Mouse (Mus musculus): ENCODE measurements around the gene Cacna1f. TPM values are rescaled to one million over a fixed set of nuclear protein-coding genes. Genes with fewer than 3 reads are reported as not detected.

The Cacna1f gene
- total RNA-seq, 2 experiments from 2014 or later: not detected

DNA sequence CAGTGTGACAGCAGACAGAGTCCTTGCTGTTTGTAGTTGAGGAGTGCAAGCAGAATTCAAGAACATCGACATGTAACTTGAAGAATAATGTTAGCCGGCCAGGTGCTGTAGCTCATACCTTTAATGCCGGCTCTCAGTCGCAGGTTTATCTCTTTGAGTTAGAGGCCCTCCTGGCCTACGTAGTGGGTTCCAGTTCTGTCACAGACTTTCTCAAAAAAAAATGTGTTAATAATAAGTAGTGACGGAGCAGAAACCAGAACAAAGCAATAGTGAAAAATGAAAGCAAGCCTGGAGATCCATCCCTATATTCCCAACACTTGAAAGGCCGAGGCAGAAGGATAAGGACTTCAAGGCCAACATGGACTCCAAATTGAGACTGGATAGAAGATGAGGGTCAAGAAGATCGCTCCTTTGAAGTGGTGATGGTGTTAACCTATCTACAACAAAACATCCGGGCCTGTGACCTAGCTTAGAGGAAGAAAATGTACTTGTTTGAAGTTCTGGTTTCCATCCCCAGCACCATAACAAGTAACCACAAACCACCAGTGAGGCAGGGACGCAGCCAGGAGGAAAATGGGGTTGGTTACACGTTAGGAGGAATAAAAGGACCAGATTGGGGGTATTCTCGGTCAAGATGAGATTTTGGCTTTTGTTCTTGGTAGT lies 11.1 kb downstream of the Cacna1f start:
- no peak for DNase-seq (ENCODE audit: low spot score in 2 of 2)

DNA sequence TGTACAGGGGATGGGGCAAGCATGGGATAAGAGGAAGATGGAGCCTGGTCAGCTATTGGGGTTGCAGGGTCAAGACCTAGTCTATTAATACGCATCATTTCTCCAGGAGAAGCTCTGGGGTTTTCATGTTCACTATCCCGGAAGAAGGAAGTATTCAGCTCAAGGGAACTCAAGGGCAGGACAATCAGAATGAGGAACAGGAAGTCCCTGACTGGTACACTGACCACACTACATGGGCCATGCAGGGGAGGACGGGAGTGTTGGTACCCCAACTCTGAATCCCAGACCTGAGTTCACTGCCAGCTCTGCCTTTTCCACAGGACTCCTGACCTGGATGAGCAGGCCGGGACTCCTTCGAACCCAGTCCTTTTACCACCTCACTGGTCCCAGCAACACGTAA lies 25.7 kb downstream of the Cacna1f start:
- no peak for DNase-seq (ENCODE audit: low spot score in 2 of 2)

DNA sequence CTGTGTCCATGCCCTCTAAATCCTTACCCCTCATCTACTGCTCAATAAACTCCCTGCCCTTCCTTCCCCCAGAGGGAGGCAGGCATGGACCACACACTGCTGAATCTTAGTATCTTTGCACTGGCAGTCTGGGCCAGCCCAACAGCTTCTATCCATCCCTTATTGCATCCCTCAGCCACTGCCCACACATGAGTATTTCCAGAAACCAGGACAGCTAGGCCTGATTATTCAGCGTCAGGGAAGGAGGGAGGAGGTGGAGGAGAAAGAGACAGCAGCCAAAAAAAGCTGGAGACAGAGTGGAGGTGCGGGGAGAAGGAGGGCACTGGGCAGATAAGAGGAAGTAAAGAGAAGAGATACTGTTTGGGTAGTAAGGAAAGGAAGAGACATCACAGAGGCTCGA lies 28.2 kb downstream of the Cacna1f start:
- no peak for DNase-seq (ENCODE audit: low spot score in 2 of 2)

DNA sequence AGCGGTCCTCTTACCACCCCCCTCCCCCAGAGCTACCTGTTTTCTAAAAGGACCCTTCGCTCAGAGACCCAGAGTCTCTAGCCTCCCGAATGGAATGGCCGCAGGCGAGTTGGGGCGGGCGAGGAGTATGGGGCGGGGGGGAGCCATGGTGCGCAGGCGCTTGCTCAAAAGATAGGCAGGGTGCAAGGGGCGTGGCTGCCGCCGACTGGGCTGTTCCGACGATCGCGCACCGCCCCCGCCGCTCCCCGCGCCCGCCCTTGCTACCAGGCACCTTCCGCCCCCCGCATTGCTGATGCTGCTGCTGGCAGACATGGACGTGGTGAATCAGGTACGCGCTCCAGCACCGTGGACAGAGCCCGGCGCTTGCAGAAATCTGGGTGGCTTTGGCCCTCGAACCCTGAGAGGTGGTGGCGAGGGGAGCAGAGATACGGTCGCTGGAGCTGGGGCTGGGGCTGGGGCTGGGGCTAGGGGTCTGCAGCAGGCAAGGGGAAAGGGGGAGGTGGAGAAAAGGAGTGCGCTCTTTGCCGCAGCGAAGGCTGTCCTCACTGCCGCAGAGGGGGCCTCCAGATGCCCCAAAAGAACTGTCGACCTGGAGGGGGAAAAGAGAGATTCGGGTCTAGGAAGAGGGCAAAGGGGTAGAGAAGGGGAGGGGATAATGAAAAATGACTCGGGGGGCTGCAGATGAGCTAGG lies 31.7 kb downstream of the Cacna1f start, which contains the start of gene Syp:
TSS of gene Syp (plus strand) at position 71 of the 691 bp plus-strand sequence.
- DNase-seq (ENCODE audit: low spot score in 2 of 2): peak; percentile 88 to 89

DNA sequence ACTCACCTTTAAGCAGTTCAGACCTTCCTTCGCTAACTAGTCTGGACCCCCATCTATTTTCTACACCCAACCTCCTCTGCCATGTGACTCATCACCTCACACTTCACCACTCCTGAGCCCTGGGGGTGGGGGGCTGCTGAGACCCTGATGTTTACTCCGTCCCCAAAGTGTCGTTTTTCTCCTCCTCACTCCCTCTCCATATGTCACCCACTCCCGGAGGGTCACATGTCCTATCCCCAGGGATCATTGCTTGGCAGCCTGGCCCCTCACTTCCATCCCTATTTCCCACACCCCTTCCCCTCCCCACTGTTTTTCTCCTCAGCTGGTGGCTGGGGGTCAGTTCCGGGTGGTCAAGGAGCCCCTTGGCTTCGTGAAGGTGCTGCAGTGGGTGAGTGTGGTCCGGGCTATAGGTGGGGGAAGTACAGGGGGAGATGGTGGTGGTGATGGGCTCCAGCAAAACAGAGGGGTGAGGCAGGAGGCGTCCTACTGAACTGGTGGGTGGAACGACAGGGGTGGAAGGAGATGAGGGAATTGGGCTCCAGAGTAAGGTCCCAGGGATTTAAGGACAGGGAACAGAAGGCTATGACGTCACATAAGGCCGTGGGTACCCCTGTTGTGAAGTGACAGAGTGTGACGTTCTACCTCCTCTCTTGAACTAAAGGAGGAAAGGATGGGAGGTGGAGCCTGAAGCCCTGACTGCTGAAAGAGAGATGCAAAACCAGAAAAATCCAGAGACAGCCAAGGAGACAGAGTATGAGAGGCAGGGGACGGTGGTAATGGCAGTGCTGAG lies 32.8 kb downstream of the Cacna1f start:
- DNase-seq (ENCODE audit: low spot score in 2 of 2): no peak

DNA sequence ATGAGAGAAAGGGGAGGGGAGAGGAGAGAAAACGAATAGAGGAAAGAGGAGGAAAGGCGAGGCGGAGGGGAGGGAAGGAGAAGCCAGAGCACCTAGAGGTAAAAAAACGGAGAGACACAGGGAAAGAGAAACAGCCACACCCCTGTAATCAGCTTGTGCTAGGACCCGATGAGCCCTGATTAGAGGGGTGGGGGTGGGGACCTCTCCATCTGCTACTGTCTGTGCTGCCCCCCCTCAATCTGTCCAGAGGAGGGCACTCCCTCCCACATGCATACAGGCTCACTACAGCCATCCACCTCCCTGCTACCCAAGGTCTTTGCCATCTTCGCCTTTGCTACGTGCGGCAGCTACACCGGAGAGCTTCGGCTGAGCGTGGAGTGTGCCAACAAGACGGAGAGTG lies 33.9 kb downstream of the Cacna1f start:
- DNase-seq (ENCODE audit: low spot score in 2 of 2): no peak

DNA sequence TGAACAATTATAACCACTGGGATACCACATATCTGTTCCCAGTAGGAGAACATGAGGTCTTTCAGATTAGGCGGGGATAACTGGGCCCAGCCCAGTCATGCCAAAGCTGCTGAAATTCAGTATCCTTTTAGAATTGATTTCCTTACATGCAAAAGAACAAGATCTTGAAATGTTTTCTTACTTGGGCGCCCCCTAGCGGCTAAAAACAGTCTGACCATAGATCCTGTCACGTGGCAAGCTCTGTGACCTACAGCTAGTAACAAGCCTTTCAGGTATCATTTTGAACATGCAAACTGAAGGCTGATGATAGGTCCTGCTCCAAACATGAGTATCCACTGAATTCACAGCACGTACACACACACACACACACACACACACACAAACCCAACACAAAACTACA lies 38.5 kb downstream of the Cacna1f start:
- peak; percentile 75 to 80 for DNase-seq (ENCODE audit: low spot score in 2 of 2)

DNA sequence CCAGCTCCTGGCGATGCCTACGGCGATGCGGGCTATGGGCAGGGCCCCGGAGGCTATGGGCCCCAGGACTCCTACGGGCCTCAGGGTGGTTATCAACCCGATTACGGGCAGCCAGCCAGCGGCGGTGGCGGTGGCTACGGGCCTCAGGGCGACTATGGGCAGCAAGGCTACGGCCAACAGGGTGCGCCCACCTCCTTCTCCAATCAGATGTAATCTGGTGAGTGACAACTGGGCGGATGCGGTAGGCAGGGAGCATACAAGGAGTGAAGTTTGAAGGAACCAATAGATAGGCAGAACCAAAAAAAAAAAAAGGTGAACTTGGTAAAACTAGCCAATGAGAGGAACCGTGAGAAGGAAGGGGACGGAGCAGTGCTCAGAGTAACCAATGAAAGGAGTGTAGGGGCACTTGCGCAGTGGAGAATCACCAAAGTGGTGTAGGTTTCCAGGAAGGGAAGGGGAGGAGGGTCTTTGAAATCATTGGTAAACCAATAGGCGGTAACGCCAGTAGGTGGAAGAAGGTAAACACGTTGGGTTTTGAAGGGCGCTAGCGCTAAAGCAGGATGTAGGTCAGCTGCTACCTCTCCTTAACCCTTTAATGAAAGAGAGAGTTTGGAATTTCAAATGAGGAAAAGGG lies 41.9 kb downstream of the Cacna1f start:
- peak; percentile 65 to 69 for DNase-seq (ENCODE audit: low spot score in 2 of 2)

DNA sequence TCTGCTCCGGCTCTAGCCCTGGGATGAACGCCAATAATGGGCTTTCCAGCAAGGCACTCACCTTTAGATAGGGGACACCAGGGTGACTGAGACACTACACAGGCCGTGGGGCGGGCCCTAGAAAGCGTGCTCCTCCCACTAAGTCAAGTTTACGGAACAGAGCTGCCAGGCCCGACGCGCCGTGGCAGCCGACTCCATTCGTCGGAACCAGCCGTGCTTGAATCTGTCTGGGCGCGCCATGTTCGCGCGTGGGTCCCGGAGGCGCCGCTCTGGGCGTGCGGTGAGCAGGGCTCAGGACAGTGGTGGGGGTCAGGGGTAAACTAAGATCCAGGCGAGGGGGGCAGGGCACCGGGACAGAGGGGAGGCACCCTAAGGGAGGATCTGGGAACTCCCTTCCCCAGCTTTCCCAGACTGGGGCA lies 50.3 kb downstream of the Cacna1f start, which contains the start of gene Prickle3:
TSS of gene Prickle3 (plus strand) at position 40 of the 419 bp plus-strand sequence.
- DNase-seq (ENCODE audit: low spot score in 2 of 2): no peak

DNA sequence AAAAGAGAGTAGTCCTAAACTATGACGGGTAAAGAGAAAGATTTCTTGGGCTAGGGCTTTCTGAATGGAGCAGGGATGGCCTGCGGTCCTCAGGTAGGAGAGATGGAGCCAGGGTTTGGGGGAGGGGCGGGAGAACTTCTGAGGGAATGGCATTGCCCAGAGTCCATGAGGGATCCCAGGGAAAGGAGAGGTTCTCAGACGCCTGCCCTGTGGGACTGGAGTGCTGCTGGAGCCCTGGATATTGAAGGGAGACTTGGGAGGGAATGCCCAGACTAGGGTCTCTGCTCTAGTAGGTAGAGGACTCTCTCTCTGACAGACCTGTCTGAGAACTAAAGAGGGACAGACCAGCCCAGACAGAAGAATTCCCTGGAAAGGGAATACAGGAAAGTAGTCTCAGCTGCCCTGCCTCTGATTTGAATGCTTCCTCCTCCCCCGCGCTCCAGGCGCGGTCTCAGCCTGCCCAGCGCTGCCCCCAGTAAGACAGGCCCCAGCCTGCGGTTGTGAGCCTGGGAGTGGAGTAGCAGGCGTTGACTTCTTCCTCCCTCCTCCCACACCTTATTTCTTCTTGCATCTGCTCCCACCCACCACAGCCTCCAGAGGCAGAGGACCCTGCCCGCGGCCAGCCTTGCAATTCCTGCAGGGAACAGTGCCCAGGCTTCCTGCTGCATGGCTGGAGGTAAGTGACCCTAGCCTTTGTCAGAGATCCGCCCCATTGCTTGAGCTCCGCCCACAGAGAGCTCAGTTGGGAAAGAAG lies 51.3 kb downstream of the Cacna1f start:
- no peak for DNase-seq (ENCODE audit: low spot score in 2 of 2)

DNA sequence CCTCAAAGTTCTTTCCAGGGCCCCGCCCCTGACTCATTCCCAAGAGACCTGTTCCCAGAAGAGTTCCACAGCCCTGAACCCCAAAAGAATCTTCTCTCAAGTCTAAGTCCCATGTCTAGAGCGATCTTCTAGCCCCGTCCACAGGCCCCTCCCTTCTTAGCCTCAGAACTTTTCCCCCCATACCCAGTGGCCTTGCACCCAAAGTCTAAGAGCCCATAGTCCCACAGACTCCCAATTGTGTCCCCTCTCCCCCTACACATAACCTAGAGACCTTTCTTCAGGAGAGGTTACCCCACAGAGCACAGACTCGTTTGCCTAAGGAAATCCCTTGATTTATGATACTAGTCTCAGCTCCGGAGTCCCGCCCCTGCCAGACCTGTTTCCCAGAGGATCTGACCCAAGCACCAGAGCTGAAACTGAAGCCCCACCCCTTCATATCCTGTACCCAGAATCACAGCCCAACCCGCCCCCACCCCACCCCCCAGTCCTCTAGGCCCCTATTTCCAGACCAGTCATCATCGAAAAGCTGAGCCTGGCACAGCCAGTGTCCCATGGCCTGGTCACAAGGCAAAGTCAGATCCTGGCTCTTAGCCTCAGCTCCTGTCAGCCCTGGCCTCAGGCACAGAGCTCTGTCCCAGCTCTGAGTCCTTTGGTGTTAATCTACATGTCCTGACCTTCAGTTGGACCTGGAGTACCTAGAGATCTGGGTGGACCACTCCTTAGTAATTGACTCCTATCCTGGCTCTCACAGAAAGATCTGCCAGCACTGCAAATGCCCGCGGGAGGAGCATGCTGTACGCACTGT lies 52.1 kb downstream of the Cacna1f start:
- no peak for DNase-seq (ENCODE audit: low spot score in 2 of 2)

DNA sequence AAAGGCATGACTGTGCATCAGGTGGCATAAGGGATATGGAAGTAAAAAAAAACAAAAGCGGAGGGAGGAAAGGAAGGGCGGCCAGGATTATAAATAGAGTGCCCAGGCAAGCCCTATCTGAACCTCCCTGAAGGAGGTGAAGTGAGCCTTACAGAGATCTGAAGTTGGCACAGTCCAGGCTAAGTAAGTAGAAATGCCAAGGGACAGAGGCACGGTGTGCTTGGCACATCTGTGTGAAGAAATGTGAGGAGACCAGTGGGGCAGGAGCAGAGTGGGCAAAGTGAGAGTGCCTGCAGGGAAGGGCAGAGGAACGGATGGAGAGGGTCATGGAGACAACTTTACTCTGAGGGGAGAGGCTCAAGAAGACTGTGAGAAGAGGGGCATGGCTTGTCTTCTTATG lies 54.2 kb downstream of the Cacna1f start:
- DNase-seq (ENCODE audit: low spot score in 2 of 2): no peak

DNA sequence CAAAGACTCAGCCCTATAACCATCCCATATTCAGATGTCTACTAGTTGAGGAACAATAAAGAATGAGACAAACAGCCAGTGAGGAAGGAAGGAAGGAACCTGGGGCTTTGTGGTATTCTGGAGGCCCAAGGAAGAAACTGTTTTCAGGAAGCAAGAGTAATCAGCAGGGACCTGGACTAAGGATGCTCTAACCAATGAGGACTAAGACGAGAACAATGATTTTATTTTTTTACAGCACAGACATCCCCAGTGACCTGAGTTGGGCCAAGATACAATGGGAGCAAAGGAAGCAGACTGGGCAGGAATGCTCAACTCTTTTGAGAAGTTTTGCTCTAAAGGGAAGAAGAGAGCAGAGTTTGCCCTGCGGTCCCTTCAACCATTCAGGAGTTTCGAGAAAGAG lies 56.1 kb downstream of the Cacna1f start:
- DNase-seq (ENCODE audit: low spot score in 2 of 2): no peak

DNA sequence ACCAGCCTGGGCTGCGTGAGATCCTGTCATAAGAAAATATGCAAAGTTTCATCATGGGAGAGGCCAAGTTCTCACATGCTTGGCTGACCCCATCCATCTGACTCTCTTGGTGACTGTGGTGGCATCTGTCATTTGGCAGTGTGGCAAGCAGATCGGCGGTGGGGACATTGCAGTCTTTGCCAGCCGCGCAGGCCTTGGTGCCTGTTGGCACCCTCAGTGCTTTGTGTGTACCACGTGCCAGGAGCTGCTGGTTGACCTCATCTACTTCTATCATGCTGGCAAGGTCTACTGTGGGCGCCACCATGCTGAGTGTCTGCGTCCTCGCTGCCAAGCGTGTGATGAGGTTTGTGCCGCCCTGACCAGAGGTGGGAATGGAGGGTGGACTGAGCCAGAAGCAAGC lies 57.9 kb downstream of the Cacna1f start:
- DNase-seq (ENCODE audit: low spot score in 2 of 2): no peak

DNA sequence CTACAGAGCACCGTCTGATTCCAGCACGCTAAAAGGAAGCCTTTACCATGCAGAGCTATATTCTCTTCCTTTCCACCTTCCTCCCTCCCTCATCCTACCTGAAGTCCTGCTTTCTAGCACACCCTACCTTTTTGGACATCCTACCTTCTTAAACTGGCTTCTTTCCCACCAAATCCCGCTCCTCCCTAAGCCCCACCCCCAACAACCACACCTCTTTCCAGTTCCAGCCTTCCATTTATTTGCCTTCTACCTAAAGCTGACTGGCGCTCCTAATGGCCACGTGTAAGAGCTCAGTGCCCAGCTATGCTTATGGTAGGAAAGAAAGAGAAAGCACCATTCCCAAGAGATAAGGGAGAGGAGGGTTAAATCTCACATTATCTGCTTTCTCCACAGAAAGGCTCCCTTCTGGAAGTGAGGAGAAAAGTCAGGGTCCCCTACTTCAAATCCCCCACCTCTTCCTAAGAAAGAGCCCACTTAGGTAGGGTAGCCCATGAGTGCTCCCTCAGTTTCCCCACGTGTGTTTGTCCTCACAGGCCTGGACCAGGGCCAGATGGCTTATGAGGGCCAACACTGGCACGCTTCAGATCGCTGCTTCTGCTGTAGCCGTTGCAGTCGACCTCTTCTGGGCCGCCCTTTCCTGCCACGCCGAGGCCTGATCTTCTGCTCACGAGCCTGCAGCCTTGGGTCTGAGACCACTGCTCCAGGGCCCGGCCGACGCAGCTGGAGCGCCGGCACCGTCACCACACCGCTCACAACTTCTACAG lies 59.0 kb downstream of the Cacna1f start:
- no peak for DNase-seq (ENCODE audit: low spot score in 2 of 2)

DNA sequence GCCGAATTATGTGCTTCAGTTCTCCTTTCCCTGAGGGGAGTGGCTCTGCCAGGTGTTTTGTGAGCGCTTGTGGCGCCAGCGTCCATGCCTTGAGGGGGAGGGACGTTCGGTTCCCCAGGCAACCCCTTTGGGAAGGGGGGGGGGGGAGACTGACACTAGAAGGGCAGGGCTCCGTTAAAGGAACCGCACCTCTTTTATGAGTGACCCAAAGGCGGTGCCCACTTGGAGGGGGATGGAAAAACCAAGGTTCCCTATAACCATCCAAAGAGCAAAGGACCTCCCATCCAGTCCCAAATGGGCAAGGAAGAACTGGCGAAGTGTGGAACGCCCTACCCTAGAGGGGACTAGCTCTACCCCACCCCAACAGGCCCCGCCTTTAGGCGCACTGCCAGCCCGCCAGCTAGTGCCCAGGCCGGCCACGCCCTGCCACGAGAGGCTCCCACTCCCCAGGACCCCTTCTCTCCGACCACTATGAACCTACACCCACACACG lies 63.6 kb downstream of the Cacna1f start:
- DNase-seq (ENCODE audit: low spot score in 2 of 2): peak; percentile 42 to 60

DNA sequence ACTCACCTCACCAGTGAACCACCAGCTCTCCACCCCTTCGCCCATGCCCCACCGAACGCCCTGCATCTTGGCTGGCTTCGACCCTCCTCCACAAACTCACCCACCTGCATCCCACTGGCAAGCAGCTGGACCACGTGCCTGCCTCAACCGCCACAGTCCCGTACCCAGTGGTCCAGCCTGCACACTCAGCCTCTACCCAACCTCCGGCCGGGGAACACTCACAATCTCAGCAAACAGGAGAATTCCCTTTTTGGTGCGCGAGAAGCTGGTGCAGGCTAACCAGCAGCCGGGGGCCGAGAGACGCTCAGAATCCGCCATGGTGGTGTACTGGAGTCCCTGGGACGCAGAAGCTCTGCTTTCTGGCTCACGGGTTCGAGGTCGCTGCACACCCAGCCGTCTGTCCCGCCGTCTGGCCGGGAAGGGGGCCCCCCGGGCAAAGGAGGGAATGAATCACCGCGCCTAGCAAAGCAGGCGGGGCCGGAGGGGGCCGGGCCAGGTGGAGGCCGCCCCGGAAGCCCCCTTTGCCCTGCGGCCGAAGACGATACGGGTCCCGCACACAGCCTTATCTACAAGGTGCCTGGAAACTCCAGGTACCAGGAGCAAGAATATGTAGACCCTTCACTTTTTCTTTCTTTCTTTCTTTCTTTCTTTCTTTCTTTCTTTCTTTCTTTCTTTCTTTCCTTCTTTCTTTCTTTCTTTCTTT lies 64.2 kb downstream of the Cacna1f start, which contains the start of gene Plp2:
TSS of gene Plp2 (minus strand) at position 470 of the 703 bp plus-strand sequence.
- peak; percentile 22 to 26 for DNase-seq (ENCODE audit: low spot score in 2 of 2)

DNA sequence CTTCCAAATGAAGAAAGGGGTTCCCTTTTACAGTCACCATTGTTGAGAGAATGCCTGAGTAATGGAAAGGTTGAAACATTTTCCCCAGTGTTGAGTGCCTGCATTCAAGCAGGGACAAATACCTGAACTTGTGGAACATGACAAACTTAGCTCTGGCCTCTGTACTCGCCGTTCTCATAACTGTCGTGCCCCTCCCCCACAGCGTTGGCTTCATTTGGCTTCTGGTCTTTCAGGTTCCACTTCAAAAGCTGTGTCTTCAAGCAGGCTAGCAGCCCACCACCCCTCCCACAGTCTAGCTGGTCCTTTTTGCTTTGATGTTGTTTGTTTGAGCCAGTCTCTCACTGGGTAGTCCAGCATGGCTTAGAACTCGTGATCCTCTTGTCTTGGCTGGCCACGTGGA lies 65.9 kb downstream of the Cacna1f start:
- DNase-seq (ENCODE audit: low spot score in 2 of 2): no peak

All from layer of hippocampus, postnatal 10 days (tissue).